Mouse (Mus musculus): ENCODE data around the gene Ctxn1. TPM values are rescaled to one million over a fixed set of nuclear protein-coding genes. Genes with fewer than 3 reads are reported as not detected.
A peak's percentile ranks its signal among the peaks of the same experiment; 100 is the strongest.

Gene Ctxn1
- polyA plus RNA-seq, 1 experiment from 2014 or later, result 49.3 TPM

- Histone ChIP-seq H3K4me1 (ENCODE audit: control insufficient read depth, insufficient read depth, low read length) (peaks cover 4% of the 10 kb centered on the region), H3K4me3 (ENCODE audit: low read depth, low read length) (no peak overlapping the region), H3K9ac (ENCODE audit: low read depth, low read length) (no peak overlapping the region), H3K36me3 (ENCODE audit: control insufficient read depth, insufficient read depth, low read length) (peaks cover 83% of the 10 kb centered on the region), H3K27me3 (replicated peaks; ENCODE audit: control insufficient read depth, insufficient read depth, low read length) (no peaks in the 10 kb centered on the region), H3K9me3 (ENCODE audit: control insufficient read depth, low read length) (no peaks in the 10 kb centered on the region), H3K27ac (replicated peaks; ENCODE audit: low read depth, low read length) (no peak overlapping the region), H3K4me2 (ENCODE audit: low read depth, low read length) (no peak overlapping the region)
- ATAC-seq (ENCODE audit: low read depth) (no peak), DNase-seq (ENCODE audit: low spot score) (no peak)
- 87% methylated on average over 11 of the region's 13 CpGs for WGBS
Measured at GRCm38 (mm10) chr8:4245737-4246136, 13.3 kb downstream of the Ctxn1 start.

DNA sequence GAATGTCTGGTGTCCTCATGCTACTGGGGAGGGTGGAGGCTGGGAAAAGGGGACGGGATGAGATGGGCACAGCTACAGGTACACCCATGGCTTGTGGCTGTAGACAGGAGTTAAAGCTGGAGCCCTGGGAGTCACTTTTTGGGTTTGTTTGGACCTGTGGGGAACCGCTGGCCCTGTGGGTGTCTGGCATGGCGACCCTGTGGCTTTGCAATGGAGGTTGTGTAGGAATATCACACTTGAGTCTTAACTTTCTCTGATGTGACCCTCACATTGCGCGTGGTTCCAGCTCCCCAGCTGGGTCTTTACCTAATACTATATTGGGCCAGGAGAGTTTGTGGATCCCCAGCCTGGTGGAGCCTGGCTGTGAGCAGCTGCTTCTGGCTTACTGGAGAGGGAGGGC lies 14.0 kb downstream of the Ctxn1 start:
- ATAC-seq (ENCODE audit: low read depth) (no peak), DNase-seq (ENCODE audit: low spot score) (no peak)
- Histone ChIP-seq H3K4me2 (ENCODE audit: low read depth, low read length) (no peak overlapping the region), H3K27me3 (replicated peaks; ENCODE audit: control insufficient read depth, insufficient read depth, low read length) (no peaks in the 10 kb centered on the region), H3K4me1 (ENCODE audit: control insufficient read depth, insufficient read depth, low read length) (peaks cover 7% of the 10 kb centered on the region), H3K27ac (replicated peaks; ENCODE audit: low read depth, low read length) (no peak overlapping the region), H3K36me3 (ENCODE audit: control insufficient read depth, insufficient read depth, low read length) (peaks cover 85% of the 10 kb centered on the region), H3K9me3 (ENCODE audit: control insufficient read depth, low read length) (no peaks in the 10 kb centered on the region), H3K4me3 (ENCODE audit: low read depth, low read length) (no peak overlapping the region), H3K9ac (ENCODE audit: low read depth, low read length) (no peak overlapping the region)
- WGBS, result 98% methylated on average over 5 of the region's 5 CpGs

DNA sequence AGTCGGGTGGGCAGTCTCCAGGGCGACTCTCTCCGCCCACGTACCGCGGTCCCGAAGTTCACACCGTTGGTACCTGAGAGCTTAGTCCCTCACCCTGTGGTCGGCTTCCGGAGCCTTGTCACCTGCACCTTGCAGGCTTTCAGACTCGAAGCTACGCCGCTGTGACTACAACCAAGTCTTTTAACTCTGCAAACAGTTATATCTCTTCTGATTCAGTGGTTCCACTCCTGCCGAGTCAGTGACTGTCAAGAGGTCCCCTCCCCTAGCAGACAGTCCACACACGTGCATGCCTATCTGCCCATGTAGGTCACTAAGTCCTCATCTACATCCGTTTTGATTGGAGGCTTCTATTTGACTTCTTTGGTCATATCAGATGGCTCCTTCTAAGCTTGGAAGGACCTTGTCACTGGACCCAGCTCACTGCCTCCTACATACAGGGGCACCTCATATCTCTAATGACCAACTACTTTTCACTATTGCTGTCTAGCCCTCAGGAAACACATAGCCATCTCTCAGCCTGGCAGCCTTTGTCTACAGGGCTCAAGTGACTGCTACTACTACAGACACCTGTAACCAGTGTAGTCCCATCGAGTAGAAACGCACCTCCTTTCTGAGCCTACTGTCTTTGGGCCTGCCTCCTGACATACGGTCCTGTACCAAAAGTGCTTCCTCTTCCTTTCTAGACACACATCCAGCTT lies 19.7 kb downstream of the Ctxn1 start:
- H3K9ac ChIP-seq (ENCODE audit: low read depth, low read length), result peak overlapping the region; percentile 83
- ATAC-seq (ENCODE audit: low read depth) (peak; percentile 0; the same call in 1 of the 2 replicates), DNase-seq (ENCODE audit: low spot score) (no peak)
- peaks cover 15% of the 10 kb centered on the region; the same call in 1 of the 2 replicates for H3K4me1 ChIP-seq (ENCODE audit: control insufficient read depth, insufficient read depth, low read length)
- no peak overlapping the region for H3K27ac ChIP-seq (replicated peaks; ENCODE audit: low read depth, low read length)
- H3K36me3 ChIP-seq (ENCODE audit: control insufficient read depth, insufficient read depth, low read length), result peaks cover 36% of the 10 kb centered on the region
- H3K4me3 ChIP-seq (ENCODE audit: low read depth, low read length), result peak overlapping the region; percentile 61
- 16% methylated on average over 15 of the region's 19 CpGs for WGBS
- H3K27me3 ChIP-seq (replicated peaks; ENCODE audit: control insufficient read depth, insufficient read depth, low read length), result no peaks in the 10 kb centered on the region
- H3K9me3 ChIP-seq (ENCODE audit: control insufficient read depth, low read length), result no peaks in the 10 kb centered on the region
- H3K4me2 ChIP-seq (ENCODE audit: low read depth, low read length), result peak overlapping the region; percentile 66

DNA sequence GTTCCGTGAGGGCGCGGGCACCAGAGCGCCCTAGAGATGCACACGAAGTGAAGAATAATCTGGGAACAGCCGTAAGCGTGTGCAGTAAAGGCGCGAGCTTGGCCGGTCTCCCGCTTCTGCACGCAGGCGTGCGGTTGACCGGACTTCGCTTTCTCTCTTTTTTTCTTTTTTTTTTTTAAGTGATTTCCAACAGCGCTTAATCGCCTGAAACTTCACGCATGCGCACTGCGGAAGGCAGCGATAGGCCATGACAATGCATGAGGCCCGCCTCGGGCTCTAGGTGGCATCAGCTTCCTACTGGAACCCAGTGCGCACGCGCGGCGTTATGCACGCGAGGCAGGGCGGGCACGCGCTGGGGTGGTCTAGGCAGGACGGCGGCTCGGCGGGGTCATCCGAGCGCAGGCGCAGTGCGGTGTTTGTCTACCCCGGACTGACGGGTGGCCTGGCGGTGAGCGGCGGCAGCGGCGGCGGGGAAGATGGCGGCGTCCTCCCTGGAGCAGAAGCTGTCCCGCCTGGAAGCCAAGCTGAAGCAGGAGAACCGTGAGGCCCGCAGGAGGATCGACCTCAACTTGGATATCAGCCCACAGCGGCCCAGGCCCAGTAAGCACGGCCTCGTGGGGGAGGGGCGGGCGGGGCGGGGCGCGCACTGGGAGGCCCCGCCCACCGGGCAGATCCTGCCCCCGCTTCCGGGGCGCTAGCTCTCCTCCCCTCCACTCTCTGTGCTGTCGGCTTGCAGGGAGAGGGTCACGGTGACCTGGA lies 20.5 kb downstream of the Ctxn1 start, which contains the start of the genes Map2k7 and Gm49320:
Gene Map2k7, plus strand, starts transcription at position 307 of the 759 bp plus-strand sequence.
Gene Gm49320, plus strand, starts transcription at position 432 of the 759 bp plus-strand sequence.
- peak; percentile 96 for ATAC-seq (ENCODE audit: low read depth)
- Histone ChIP-seq H3K27ac (replicated peaks; ENCODE audit: low read depth, low read length) (peak within 1 kb of the TSS; percentile 96), H3K36me3 (ENCODE audit: control insufficient read depth, insufficient read depth, low read length) (peaks cover 29% of the 10 kb centered on the region), H3K4me2 (ENCODE audit: low read depth, low read length) (peak within 1 kb of the TSS; percentile 80), H3K9ac (ENCODE audit: low read depth, low read length) (peak within 1 kb of the TSS; percentile 83), H3K4me3 (ENCODE audit: low read depth, low read length) (peak within 1 kb of the TSS; percentile 61), H3K4me1 (ENCODE audit: control insufficient read depth, insufficient read depth, low read length) (peaks cover 15% of the 10 kb centered on the region; the same call in 1 of the 2 replicates), H3K9me3 (ENCODE audit: control insufficient read depth, low read length) (no peaks in the 10 kb centered on the region), H3K27me3 (replicated peaks; ENCODE audit: control insufficient read depth, insufficient read depth, low read length) (no peaks in the 10 kb centered on the region)
- under 1% methylated on average over 53 of the region's 71 CpGs for WGBS
- DNase-seq (ENCODE audit: low spot score), result peak; percentile 100

DNA sequence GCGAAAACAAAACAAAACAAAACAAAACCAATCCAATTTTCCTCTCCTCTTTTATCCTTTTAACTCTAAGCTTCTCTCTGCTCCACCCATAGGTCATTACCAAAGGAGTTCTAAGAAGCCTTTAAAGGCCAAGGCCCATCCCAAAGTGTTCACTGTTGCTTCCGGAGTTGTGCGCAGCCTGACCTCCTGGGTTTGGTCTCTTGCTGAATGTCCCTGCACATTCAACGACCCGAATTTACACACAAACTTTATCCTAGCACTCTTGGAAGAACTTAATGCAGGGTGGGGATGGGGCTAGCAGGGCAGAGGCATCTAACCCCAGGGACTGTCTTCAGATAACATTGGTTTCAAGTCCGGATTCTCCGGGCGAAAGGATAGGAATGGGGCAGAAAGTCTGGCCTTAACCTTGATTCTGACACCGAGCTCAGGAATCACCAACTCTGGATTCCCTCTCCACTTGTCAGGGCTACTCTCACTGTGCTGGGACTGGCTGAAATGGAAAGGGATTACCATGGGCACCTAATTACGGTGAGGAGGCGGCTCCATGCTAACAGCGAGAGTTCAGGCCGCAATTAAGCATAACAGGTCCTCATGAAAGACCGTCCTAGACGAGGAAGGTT lies 21.1 kb downstream of the Ctxn1 start:
- peak overlapping the region; percentile 96 for H3K27ac ChIP-seq (replicated peaks; ENCODE audit: low read depth, low read length)
- DNase-seq (ENCODE audit: low spot score), result no peak
- peaks cover 15% of the 10 kb centered on the region; the same call in 1 of the 2 replicates for H3K4me1 ChIP-seq (ENCODE audit: control insufficient read depth, insufficient read depth, low read length)
- H3K4me3 ChIP-seq (ENCODE audit: low read depth, low read length), result peak overlapping the region; percentile 61
- peak overlapping the region; percentile 80 for H3K4me2 ChIP-seq (ENCODE audit: low read depth, low read length)
- no peaks in the 10 kb centered on the region for H3K9me3 ChIP-seq (ENCODE audit: control insufficient read depth, low read length)
- WGBS, result 20% methylated on average over 15 of the region's 15 CpGs
- ATAC-seq (ENCODE audit: low read depth), result no peak; the same call in 1 of the 2 replicates
- no peaks in the 10 kb centered on the region for H3K27me3 ChIP-seq (replicated peaks; ENCODE audit: control insufficient read depth, insufficient read depth, low read length)
- H3K36me3 ChIP-seq (ENCODE audit: control insufficient read depth, insufficient read depth, low read length), result peaks cover 22% of the 10 kb centered on the region
- H3K9ac ChIP-seq (ENCODE audit: low read depth, low read length), result peak overlapping the region; percentile 72

DNA sequence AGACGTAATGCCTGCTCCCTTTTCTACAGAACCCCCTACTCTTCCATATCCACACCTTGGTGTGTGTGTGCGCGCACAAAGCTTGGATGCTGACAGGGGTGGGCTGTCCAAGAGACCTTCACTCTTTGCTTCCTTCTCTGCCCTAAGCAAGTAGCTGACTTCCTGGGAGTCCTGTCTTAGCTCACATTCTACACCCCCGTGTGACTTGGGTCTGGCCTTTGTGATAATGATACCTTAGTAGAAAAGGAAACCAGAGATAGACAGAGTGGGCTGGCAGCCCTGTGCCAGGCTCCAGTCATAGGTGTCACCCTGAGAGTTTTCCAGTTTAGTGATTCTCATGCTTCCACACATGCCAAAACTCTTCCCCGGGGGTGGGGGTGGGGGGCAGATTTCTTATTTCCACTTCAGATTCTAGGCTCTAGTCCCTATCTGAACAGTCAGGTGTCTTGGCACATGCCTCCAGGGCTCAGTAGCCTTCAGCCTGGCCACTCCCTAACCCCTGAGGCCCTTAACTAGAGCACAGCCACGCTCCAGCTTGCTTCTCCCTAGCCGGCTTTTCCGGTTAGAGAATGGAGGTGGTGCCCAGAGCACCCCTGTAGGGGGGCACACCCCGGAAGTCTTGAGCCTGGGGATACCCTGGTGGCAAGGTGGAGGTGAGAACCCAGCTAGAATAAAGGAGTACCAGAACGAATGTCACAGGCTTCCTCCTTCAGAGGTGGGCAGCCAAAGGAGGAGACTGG lies 28.3 kb downstream of the Ctxn1 start:
- H3K4me1 ChIP-seq (ENCODE audit: control insufficient read depth, insufficient read depth, low read length), result no peaks in the 10 kb centered on the region
- WGBS, result 51% methylated on average over 10 of the region's 10 CpGs
- ATAC-seq (ENCODE audit: low read depth) (0 out of 2 replicates have a peak, but pooled peaks have one; percentile 34), DNase-seq (ENCODE audit: low spot score) (no peak)
- no peak overlapping the region for H3K27ac ChIP-seq (replicated peaks; ENCODE audit: low read depth, low read length)
- peaks cover 14% of the 10 kb centered on the region for H3K27me3 ChIP-seq (replicated peaks; ENCODE audit: control insufficient read depth, insufficient read depth, low read length)
- H3K9me3 ChIP-seq (ENCODE audit: control insufficient read depth, low read length), result no peaks in the 10 kb centered on the region
- H3K4me3 ChIP-seq (ENCODE audit: low read depth, low read length), result no peak overlapping the region
- H3K36me3 ChIP-seq (ENCODE audit: control insufficient read depth, insufficient read depth, low read length), result no peaks in the 10 kb centered on the region
- no peak overlapping the region for H3K4me2 ChIP-seq (ENCODE audit: low read depth, low read length)
- no peak overlapping the region for H3K9ac ChIP-seq (ENCODE audit: low read depth, low read length)

GRCm38 (mm10) chr8:4229784-4230183 lies 29.3 kb downstream of the Ctxn1 start:
- no peak for DNase-seq (ENCODE audit: low spot score)
- Histone ChIP-seq H3K4me2 (ENCODE audit: low read depth, low read length) (no peak overlapping the region), H3K27me3 (replicated peaks; ENCODE audit: control insufficient read depth, insufficient read depth, low read length) (peaks cover 16% of the 10 kb centered on the region), H3K9me3 (ENCODE audit: control insufficient read depth, low read length) (no peaks in the 10 kb centered on the region), H3K36me3 (ENCODE audit: control insufficient read depth, insufficient read depth, low read length) (no peaks in the 10 kb centered on the region), H3K4me1 (ENCODE audit: control insufficient read depth, insufficient read depth, low read length) (no peaks in the 10 kb centered on the region), H3K27ac (replicated peaks; ENCODE audit: low read depth, low read length) (no peak overlapping the region), H3K4me3 (ENCODE audit: low read depth, low read length) (no peak overlapping the region), H3K9ac (ENCODE audit: low read depth, low read length) (no peak overlapping the region)
- WGBS, result 75% methylated on average over 5 of the region's 5 CpGs
- ATAC-seq (ENCODE audit: low read depth), result no peak

- DNase-seq (ENCODE audit: low spot score) (no peak), ATAC-seq (ENCODE audit: low read depth) (no peak)
- no peak overlapping the region for H3K4me3 ChIP-seq (ENCODE audit: low read depth, low read length)
- no peak overlapping the region for H3K9ac ChIP-seq (ENCODE audit: low read depth, low read length)
- peaks cover 16% of the 10 kb centered on the region for H3K27me3 ChIP-seq (replicated peaks; ENCODE audit: control insufficient read depth, insufficient read depth, low read length)
- no peak overlapping the region for H3K4me2 ChIP-seq (ENCODE audit: low read depth, low read length)
- 91% methylated on average over 4 of the region's 4 CpGs for WGBS
- H3K27ac ChIP-seq (replicated peaks; ENCODE audit: low read depth, low read length), result no peak overlapping the region
- H3K9me3 ChIP-seq (ENCODE audit: control insufficient read depth, low read length), result no peaks in the 10 kb centered on the region
- H3K36me3 ChIP-seq (ENCODE audit: control insufficient read depth, insufficient read depth, low read length), result no peaks in the 10 kb centered on the region
- no peaks in the 10 kb centered on the region for H3K4me1 ChIP-seq (ENCODE audit: control insufficient read depth, insufficient read depth, low read length)
Measured at GRCm38 (mm10) chr8:4227919-4228318, 31.2 kb downstream of the Ctxn1 start.
